In the genomic region with DNA sequence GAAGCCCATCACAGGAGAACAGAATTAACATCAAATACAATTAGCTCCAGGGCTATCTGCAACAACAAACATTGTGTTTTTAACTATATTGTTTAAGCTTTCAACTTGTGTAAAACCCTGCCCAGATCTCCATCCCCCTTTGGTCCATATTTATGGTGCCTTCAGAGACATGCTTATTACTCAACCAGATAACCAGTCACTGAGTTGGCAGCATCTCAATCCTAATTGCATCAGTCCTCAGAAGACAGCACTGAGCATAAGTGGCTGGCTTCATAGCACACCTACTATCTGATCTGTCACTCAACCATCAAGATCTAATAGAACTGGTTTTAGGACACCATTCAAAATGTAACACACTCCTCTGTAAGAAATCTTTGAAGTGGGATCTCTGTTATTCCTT, we compare ENCODE assay signal across 21 mouse cellular contexts. TPM values are rescaled to one million over a fixed set of nuclear protein-coding genes. Genes with fewer than 3 reads are reported as not detected.
"Had no signal": no experiment of that assay in that cellular context is flagged by ENCODE, and none has a peak within 500 bp of the region (broad histone marks: within the 10 kb centered on the region; RNA-seq: fewer than 3 reads in every experiment).

No protein-coding gene starts in this region.

- H3K9ac ChIP-seq: kidney, embryonic 15.5 days; limb, embryonic 15.5 days; liver, embryonic 14.5 days; neural tube, embryonic 15.5 days had no signal

- H3K9me3 ChIP-seq: kidney, embryonic 15.5 days; limb, embryonic 15.5 days; midbrain, embryonic 10.5 days; neural tube, embryonic 15.5 days had no signal

- H3K4me2 ChIP-seq: kidney, embryonic 15.5 days; limb, embryonic 15.5 days; neural tube, embryonic 15.5 days had no signal

- H3K27me3 ChIP-seq: kidney, embryonic 15.5 days; limb, embryonic 15.5 days; neural tube, embryonic 15.5 days had no signal

- H3K27ac ChIP-seq: kidney, embryonic 15.5 days; limb, embryonic 15.5 days; liver, embryonic 14.5 days; midbrain, embryonic 10.5 days; neural tube, embryonic 15.5 days; stomach, postnatal 0 days had no signal

- H3K4me3 ChIP-seq: kidney, embryonic 15.5 days; limb, embryonic 15.5 days; midbrain, embryonic 10.5 days; neural tube, embryonic 15.5 days had no signal

- H3K4me1 ChIP-seq: kidney, embryonic 15.5 days; limb, embryonic 15.5 days; midbrain, embryonic 10.5 days; neural tube, embryonic 15.5 days had no signal

- DNase-seq: kidney, adult 2 months; kidney, postnatal 14 days; left cerebral cortex, postnatal 4 days; lung, adult 18-20 months; lung, postnatal 4 days; thymus, adult 18-20 months; thymus, postnatal 25 days had no signal

RNA-seq across cellular contexts. Expression of a gene that starts 12.5 kb away (rescaled TPM):
- total RNA-seq: layer of hippocampus, adult 8-10 months; layer of hippocampus, postnatal 14 days; left cerebral cortex, adult 18-20 months; left cerebral cortex, postnatal 10 days; left cerebral cortex, postnatal 4 days; megakaryocyte, adult 5-6 weeks; midbrain, postnatal 0 days had no signal
- polyA plus RNA-seq: kidney, embryonic 15.5 days; limb, embryonic 15.5 days; liver, embryonic 14.5 days; lung, embryonic 16.5 days; midbrain, embryonic 10.5 days; midbrain, postnatal 0 days; neural tube, embryonic 11.5 days; neural tube, embryonic 15.5 days; stomach, postnatal 0 days had no signal

RNA-seq across cellular contexts. Expression of a gene that starts 20.8 kb away (rescaled TPM):
- total RNA-seq: layer of hippocampus, postnatal 14 days; left cerebral cortex, adult 18-20 months; left cerebral cortex, postnatal 10 days; left cerebral cortex, postnatal 4 days; midbrain, postnatal 0 days had no signal
- polyA plus RNA-seq: kidney, embryonic 15.5 days; midbrain, embryonic 10.5 days; midbrain, postnatal 0 days; neural tube, embryonic 11.5 days; neural tube, embryonic 15.5 days had no signal
